Mouse (Mus musculus) kidney, adult 2 months (tissue): ENCODE data around the gene Galm. TPM values are rescaled to one million over a fixed set of nuclear protein-coding genes. Genes with fewer than 3 reads are reported as not detected.
"Not testable (repeated sequence)": the region's sequence is repeated elsewhere in the genome, so short reads cannot be mapped to it uniquely, and the experiment has no call there.

Experiments
- DNase-seq: peaks from one replicate; pipeline ENCODE4 v3.0.0; 2021
- H3K27ac ChIP-seq: fragments of 200-500 bp; 2 replicates; pipeline ENCODE4 v1.5.1; 2012; ENCODE audit warnings: low read depth, low read length, control low read depth, inconsistent platforms; ENCODE audit not compliant: insufficient read depth
- H3K27me3 ChIP-seq: fragments of 200-500 bp; replicated peaks from 2 replicates; pipeline ENCODE4 v1.6.1; 2012; ENCODE audit warnings: mild to moderate bottlenecking, moderate library complexity, low read length, inconsistent platforms; ENCODE audit not compliant: control insufficient read depth, insufficient read depth
- H3K36me3 ChIP-seq: fragments of 200-500 bp; 2 replicates; pipeline ENCODE4 v1.6.1; 2012; ENCODE audit warnings: mild to moderate bottlenecking, moderate library complexity, low read length, inconsistent platforms; ENCODE audit not compliant: control insufficient read depth, insufficient read depth
- H3K4me1 ChIP-seq: fragments of 200-500 bp; 2 replicates; pipeline ENCODE4 v1.6.1; 2011; ENCODE audit warnings: low read length; ENCODE audit not compliant: control insufficient read depth, insufficient read depth
- H3K4me3 ChIP-seq: fragments of 200-500 bp; 2 replicates; pipeline ENCODE4 v1.5.1; 2011; ENCODE audit warnings: mild to moderate bottlenecking, low read depth, low read length, control low read depth; ENCODE audit not compliant: insufficient read depth
- CTCF ChIP-seq: fragments of 200-500 bp; conservative IDR thresholded peaks from 2 replicates; pipeline ENCODE4 v1.5.1; 2011; ENCODE audit warnings: low read depth, mild to moderate bottlenecking, control low read depth, low read length, moderate library complexity, mixed read lengths; ENCODE audit not compliant: insufficient read depth, insufficient read length
- POLR2A ChIP-seq: fragments of 200-500 bp; IDR thresholded peaks from one replicate; pipeline ENCODE4 v1.6.1; 2011; ENCODE audit warnings: low read depth, low read length, control low read depth
- WGBS: fragments of 180-500 bp; shearing (Covaris S2); methylation state at CpG from one replicate; pipeline ENCODE4 v1.1.7; 2018; 5-methylcytosine and 5-hydroxymethylcytosine counted together
- polyA plus RNA-seq: library from polyadenylated mRNA; depleted of rRNA; stranded (reverse); fragments of >200 nt; gene quantifications from 2 replicates; pipeline ENCODE4 v1.2.3, GENCODE M21; 2012

Galm gene
- polyA plus RNA-seq, 1 experiment: 124 TPM

- WGBS: 47% methylated on average over 2 of the region's 2 CpGs
- DNase-seq: no peak
- no peak for TF ChIP-seq POLR2A
- no peak for TF ChIP-seq CTCF
Observed at GRCm38 (mm10) chr17:80220131-80220530, 92.9 kb downstream of the Galm start.

GRCm38 (mm10) chr17:80221202-80221601 lies 93.9 kb downstream of the Galm start:
- Histone ChIP-seq H3K4me3 (no peak overlapping the region), H3K36me3 (no peaks in the 10 kb centered on the region), H3K27ac (no peak overlapping the region), H3K4me1 (peaks cover 2% of the 10 kb centered on the region; the same call in 1 of the 2 replicates), H3K27me3 (no peaks in the 10 kb centered on the region)
- no peak for DNase-seq
- TF ChIP-seq CTCF (no peak), POLR2A (no peak)
- 74% methylated on average over 9 of the region's 9 CpGs for WGBS

More at GRCm38 (mm10) chr17:80220131-80220530, 92.9 kb downstream of the Galm start:
- Histone ChIP-seq H3K36me3 (no peaks in the 10 kb centered on the region), H3K4me1 (peaks cover 2% of the 10 kb centered on the region; the same call in 1 of the 2 replicates), H3K27ac (no peak overlapping the region), H3K27me3 (no peaks in the 10 kb centered on the region), H3K4me3 (no peak overlapping the region)

GRCm38 (mm10) chr17:80221890-80222628 lies 94.8 kb downstream of the Galm start:
- TF ChIP-seq CTCF: peak; percentile 34; the same call in 1 of the 2 replicates
- TF ChIP-seq POLR2A: no peak
- WGBS: 36% methylated on average over 3 of the region's 3 CpGs
- Histone ChIP-seq H3K27me3 (no peaks in the 10 kb centered on the region), H3K36me3 (no peaks in the 10 kb centered on the region), H3K4me3 (no peak overlapping the region), H3K27ac (no peak overlapping the region), H3K4me1 (peaks cover 2% of the 10 kb centered on the region; the same call in 1 of the 2 replicates)
- DNase-seq: peak; percentile 32

DNA sequence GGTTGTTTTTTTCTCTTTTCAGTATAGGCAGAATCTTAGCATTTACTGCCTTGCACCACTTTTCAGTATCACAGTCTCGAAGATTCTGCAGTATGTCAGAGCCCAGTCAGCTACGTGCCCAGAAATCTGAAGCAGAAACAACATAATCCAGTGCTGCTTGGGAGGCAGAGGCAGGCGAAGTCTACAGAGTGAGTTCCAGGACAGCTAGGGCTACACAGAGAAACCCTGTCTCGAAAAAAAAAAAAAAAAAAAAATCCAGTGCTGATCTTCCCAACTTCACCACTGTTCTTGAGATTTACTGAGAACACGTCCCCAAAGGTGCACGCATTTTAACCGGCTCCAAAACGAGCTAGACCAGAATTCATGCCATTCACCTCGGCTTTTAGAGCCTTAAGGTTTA lies 96.6 kb downstream of the Galm start:
- H3K36me3 ChIP-seq: no peaks in the 10 kb centered on the region
- no peak for DNase-seq
- H3K4me3 ChIP-seq: peak overlapping the region; percentile 56
- H3K27ac ChIP-seq: peak overlapping the region; percentile 72; the same call in 1 of the 2 replicates
- no peaks in the 10 kb centered on the region for H3K27me3 ChIP-seq
- peaks cover 2% of the 10 kb centered on the region; the same call in 1 of the 2 replicates for H3K4me1 ChIP-seq
- TF ChIP-seq POLR2A (no peak), CTCF (no peak)
- WGBS: 5% methylated on average over 9 of the region's 9 CpGs

DNA sequence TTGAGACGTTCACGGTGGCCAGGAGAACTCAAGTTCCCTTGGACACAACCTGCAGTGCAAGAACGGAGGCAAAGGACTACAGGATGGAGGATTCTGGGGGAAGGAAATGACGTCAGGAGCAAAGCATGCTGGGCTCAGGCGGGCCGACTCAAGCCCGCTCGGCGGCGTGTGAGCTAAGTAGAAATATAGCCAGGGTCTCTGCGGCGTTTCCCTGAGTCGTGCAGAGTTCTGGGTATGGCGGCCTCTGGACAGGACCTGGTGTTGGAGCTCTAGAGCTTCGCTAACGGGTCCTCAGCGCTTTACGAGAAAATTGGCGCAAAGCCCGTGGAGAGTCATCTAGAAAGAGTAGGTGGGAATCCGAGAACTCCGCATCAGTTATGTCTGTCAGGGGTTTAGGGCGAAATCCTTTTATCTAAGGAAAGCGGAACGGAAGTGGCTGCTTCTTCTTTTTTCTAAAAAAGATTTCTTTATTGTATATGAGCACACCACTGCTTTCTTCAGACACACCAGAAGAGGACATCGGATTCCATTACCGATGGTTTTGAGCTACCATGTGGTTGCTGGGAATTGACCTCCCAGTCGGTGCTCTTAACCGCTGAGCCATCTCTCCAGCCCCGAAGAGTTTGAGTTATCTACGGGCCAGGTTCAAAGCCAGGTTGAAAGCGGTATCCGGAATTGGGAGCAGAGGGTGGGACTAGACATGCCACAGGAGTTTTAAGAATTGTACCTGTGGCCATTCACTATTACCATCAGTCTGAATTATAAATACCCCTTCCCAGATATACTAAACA lies 97.2 kb downstream of the Galm start, which contains the start of gene Gemin6:
TSS of gene Gemin6 (plus strand) at position 116 of the 791 bp plus-strand sequence.
- H3K4me1 ChIP-seq: peaks cover 2% of the 10 kb centered on the region; the same call in 1 of the 2 replicates
- H3K27ac ChIP-seq: peak within 1 kb of the TSS; percentile 72; the same call in 1 of the 2 replicates
- WGBS: under 1% methylated on average over 33 of the region's 33 CpGs
- H3K27me3 ChIP-seq: no peaks in the 10 kb centered on the region
- H3K4me3 ChIP-seq: peak within 1 kb of the TSS; percentile 56
- TF ChIP-seq CTCF (no peak), POLR2A (no peak)
- H3K36me3 ChIP-seq: no peaks in the 10 kb centered on the region
- DNase-seq: peak; percentile 93

DNA sequence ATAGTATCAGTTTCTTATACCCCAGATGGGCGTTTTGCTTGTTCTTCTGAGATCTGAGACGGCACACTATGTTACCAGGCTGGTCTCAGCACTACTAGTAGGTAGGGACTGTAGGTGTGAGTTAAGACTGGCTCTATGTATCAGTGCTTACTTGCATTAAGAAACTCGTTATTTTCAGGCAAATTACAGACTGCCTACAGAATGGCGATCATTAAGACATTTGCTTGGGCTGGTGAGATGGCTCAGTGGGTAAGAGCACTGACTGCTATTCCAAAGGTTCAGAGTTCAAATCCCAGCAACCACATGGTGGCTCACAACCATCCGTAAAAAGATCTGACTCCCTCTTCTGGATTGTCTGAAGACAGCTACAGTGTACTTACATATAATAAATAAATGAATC lies 97.9 kb downstream of the Galm start:
- not testable (repeated sequence) for H3K4me3 ChIP-seq, H3K36me3 ChIP-seq, H3K4me1 ChIP-seq, DNase-seq, H3K27me3 ChIP-seq, H3K27ac ChIP-seq
- 37% methylated on average over 5 of the region's 5 CpGs for WGBS

DNA sequence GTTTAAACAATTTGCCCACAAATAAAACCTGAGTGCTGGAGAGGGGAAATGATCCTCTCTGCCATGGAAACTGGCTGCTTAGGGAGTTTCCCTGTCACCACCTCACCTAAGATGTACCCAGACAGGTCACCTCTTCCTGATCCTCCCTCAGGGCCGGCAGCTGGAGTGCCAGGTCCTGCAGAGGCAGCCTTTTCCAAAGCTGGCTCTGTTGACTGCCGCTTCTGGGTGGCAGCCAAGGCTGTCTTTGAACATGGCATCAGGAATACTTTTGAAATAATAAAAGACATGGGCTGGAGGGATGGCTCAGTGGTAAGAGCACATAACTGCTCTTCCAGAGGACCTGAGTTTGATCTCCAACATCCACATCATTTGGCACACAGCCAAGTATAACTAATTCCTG lies 102.1 kb downstream of the Galm start:
- TF ChIP-seq POLR2A (no peak), CTCF (no peak)
- DNase-seq: no peak
- Histone ChIP-seq H3K27me3 (no peaks in the 10 kb centered on the region), H3K27ac (no peak overlapping the region), H3K36me3 (no peaks in the 10 kb centered on the region), H3K4me1 (no peaks in the 10 kb centered on the region; the same call in 1 of the 2 replicates), H3K4me3 (no peak overlapping the region)
- WGBS: 71% methylated on average over 2 of the region's 2 CpGs
